ENCODE assay signal across 10 mouse cellular contexts in the genomic region with DNA sequence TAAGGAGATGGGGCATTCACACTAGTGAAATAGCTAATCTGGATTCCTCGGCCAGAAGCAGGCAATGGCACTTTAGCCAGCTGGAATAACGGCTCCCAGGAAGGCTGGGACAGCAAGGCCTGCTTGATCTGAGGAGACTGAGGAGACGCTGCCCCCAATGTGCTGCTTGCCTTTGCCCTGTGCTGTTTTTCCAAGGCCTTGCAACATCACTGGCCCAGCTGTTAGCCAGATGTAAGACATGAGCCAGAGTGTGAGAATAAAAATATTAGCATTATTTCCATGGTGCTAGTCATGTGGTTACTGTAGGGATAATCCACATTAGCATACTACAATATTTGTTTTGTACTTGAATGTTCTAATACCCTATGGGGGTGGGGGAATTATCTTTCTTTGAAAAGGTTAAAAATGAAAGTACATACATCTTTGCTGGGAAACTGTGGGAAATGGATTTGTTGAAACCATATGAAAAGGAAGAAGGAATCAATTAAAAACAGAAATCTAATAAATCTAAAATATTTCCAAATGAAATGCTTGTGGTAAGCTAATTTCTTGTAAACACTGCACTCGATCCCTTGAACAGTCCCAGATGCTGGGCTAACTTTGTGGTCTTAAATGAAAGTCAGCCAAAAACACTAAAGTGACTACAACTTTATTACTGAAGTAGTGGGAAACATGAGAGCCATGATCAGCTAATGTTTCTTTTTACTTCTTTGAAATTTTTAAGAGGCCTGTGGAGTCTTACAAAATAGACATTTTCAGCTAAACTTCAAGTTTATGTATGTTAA. TPM values are rescaled to one million over a fixed set of nuclear protein-coding genes. Genes with fewer than 3 reads are reported as not detected.
DNase-seq lines count a peak whose midpoint lies in the region; ATAC-seq lines count a peak whose summit lies in the region.
"Had no signal": no experiment of that assay in that cellular context is flagged by ENCODE, and none has a peak within 500 bp of the region (broad histone marks: within the 10 kb centered on the region; RNA-seq: fewer than 3 reads in every experiment).

No protein-coding gene starts in this region.

- H3K4me2 ChIP-seq in intestine, embryonic 15.5 days (replicated peaks): no peak overlapping the region
- H3K4me2 ChIP-seq in midbrain, embryonic 14.5 days (ENCODE audit: low read length): no peak overlapping the region
- H3K4me2 ChIP-seq: stomach, embryonic 15.5 days had no signal

- no peaks in the 10 kb centered on the region for H3K27me3 ChIP-seq in intestine, embryonic 15.5 days (replicated peaks)
- H3K27me3 ChIP-seq in midbrain, embryonic 14.5 days (ENCODE audit: control insufficient read depth, insufficient read depth, low read length): no peaks in the 10 kb centered on the region
- H3K27me3 ChIP-seq: stomach, embryonic 15.5 days had no signal

- H3K27ac ChIP-seq in intestine, embryonic 15.5 days: peak overlapping the region; percentile 49; the same call in 1 of the 2 replicates
- H3K27ac ChIP-seq in midbrain, embryonic 14.5 days (replicated peaks; ENCODE audit: low read depth, low read length): no peak overlapping the region
- H3K27ac ChIP-seq: forebrain, embryonic 10.5 days had no signal

- peaks cover 9% of the 10 kb centered on the region; the same call in 1 of the 2 replicates for H3K4me1 ChIP-seq in intestine, embryonic 15.5 days (replicated peaks)
- H3K4me1 ChIP-seq in midbrain, embryonic 14.5 days (ENCODE audit: control insufficient read depth, insufficient read depth, low read length): no peaks in the 10 kb centered on the region
- H3K4me1 ChIP-seq: stomach, embryonic 15.5 days had no signal

- peak; percentile 60; the same call in 1 of the 2 replicates for ATAC-seq in intestine, embryonic 15.5 days
- no peak for ATAC-seq in midbrain, embryonic 14.5 days (ENCODE audit: low FRiP score, low TSS enrichment)

- 67% methylated on average over 4 of the region's 4 CpGs for WGBS in intestine, embryonic 15.5 days
- WGBS in midbrain, embryonic 14.5 days: 84% methylated on average over 4 of the region's 4 CpGs

- H3K4me3 ChIP-seq in intestine, embryonic 15.5 days (replicated peaks): no peak overlapping the region
- H3K4me3 ChIP-seq in midbrain, embryonic 14.5 days (replicated peaks; ENCODE audit: low read depth, low read length): no peak overlapping the region
- H3K4me3 ChIP-seq: forebrain, embryonic 10.5 days; stomach, embryonic 15.5 days had no signal

- no peaks in the 10 kb centered on the region for H3K9me3 ChIP-seq in intestine, embryonic 15.5 days
- no peaks in the 10 kb centered on the region for H3K9me3 ChIP-seq in midbrain, embryonic 14.5 days (ENCODE audit: control insufficient read depth, low read length)
- H3K9me3 ChIP-seq: forebrain, embryonic 10.5 days; stomach, embryonic 15.5 days had no signal

- H3K36me3 ChIP-seq in intestine, embryonic 15.5 days: peaks cover 8% of the 10 kb centered on the region
- peaks cover 50% of the 10 kb centered on the region for H3K36me3 ChIP-seq in midbrain, embryonic 14.5 days (ENCODE audit: control insufficient read depth, insufficient read depth, low read length)

- DNase-seq in gastrocnemius, adult 18-20 months (ENCODE audit: low spot score): peak; percentile 77
- DNase-seq in gastrocnemius, postnatal 10 days: no peak
- DNase-seq in embryo, embryonic 11 days: peak; percentile 41
- DNase-seq in lung, postnatal 14 days: peak; percentile 52
- no peak for DNase-seq in midbrain, embryonic 14.5 days
- no peak for DNase-seq in cerebellum, adult 9-11 months
- DNase-seq in cerebellum, adult 11 months: no peak

- no peak overlapping the region for H3K9ac ChIP-seq in intestine, embryonic 15.5 days
- H3K9ac ChIP-seq in midbrain, embryonic 14.5 days (replicated peaks; ENCODE audit: low read length): no peak overlapping the region
- H3K9ac ChIP-seq: stomach, embryonic 15.5 days had no signal

RNA-seq across cellular contexts. Expression of a gene that starts 43.8 kb away (rescaled TPM):
- 1 to 10 TPM; 5.3 to 6.1 TPM for total RNA-seq in gastrocnemius, adult 18-20 months (2021)
- total RNA-seq in gastrocnemius, postnatal 10 days (2021): 1 to 10 TPM; 5.9 to 8.4 TPM
- polyA plus RNA-seq in intestine, embryonic 15.5 days (2015; fragmentation: Nextera tagmentation; extraction: Ambion mirVana): 6.3 and 6.9 TPM in 2 replicates
- 7.0 and 9.5 TPM in 2 replicates for polyA plus RNA-seq in midbrain, embryonic 14.5 days (2014; fragmentation: Nextera tagmentation; extraction: Ambion mirVana)

Comparison
In these comparisons a context has a peak if more than half of its experiments do, and no peak if none do; other contexts are left out.
1. DNase-seq: peak in gastrocnemius, adult 18-20 months (single experiment), embryo, embryonic 11 days (single experiment) and lung, postnatal 14 days (single experiment); none in gastrocnemius, postnatal 10 days (single experiment), midbrain, embryonic 14.5 days (single experiment), cerebellum, adult 9-11 months (single experiment) and cerebellum, adult 11 months (single experiment).